Mouse (Mus musculus) CD4-positive, CD25-positive, alpha-beta regulatory T cell, adult 2 months (primary cell): ENCODE measurements around the gene Fam57b.

ENCODE experiments used
- DNase-seq: peaks from one replicate; pipeline ENCODE4 v3.0.0-alpha.2; 2012; ENCODE audit warnings: low read depth, low spot score

The Fam57b gene

DNA sequence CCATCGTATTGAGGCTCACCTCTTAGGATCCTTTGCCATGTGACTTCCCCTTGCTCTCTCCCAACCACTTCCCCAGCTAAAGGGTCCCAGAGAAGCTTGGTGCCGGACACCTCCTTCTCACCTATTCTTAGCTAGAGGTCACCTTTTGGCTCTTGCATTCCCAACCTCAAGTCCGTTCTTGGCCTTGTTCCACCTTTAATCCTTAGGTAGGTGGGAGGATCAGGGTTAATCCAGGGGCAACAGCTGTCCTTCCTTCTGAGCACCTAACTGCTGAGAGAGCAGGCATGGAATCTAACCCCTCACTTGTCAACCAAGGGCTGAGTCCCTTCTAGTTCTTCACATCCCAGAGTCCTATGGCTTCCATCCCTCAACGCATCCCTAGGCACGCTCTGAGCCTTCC lies 28.5 kb downstream of the Fam57b start:
- DNase-seq: no peak

DNA sequence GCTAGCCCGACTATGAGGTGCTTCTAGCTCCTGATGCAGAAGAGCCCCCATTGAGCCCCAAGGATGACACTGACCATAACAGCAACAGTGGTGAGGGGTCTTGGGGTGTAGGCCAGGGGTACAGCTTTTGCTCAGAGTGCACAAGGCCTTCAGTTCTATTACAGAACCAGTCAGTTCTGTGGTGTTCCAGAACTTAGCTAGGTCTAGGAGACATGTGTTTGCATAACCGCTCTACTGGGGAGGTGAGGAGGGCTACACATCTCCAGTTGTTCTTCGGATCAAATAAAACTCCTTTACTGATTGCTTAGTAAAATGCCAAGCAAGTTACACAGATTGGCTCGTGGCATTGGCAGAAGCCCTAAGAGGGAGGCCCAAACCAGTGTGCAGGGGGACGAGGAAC lies 34.1 kb downstream of the Fam57b start, which contains the start of gene 4930451I11Rik:
4930451I11Rik (minus strand) TSS at position 101 of the 400 bp plus-strand sequence.
- DNase-seq: no peak

DNA sequence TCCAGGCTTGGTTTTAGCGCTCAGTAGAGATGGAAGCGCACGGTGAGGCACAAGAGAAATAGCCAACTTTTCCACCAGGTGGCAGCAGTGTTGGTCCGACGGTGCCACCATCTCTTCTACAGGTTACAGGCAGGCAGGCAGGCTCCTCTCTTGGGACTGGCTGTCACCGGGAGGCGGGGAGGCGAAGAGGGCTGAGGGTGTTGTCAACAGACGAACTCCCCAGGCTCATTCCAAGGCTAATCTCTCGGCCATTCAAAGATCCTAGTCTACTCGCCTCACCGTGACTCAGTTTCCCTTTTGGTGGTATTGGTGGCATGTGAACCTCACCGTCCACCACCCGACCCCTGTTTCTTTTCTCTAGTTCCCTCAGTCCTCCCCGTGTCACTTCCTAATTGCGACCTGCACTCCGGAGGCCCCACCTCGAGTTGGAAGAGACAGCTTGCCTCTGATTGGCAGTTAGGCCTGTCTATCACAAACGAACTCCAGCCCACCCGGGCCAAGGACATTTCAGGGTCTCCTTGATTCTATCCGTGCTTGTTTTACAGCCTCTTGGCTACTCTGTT lies 34.6 kb downstream of the Fam57b start:
- DNase-seq: peak; percentile 91

DNA sequence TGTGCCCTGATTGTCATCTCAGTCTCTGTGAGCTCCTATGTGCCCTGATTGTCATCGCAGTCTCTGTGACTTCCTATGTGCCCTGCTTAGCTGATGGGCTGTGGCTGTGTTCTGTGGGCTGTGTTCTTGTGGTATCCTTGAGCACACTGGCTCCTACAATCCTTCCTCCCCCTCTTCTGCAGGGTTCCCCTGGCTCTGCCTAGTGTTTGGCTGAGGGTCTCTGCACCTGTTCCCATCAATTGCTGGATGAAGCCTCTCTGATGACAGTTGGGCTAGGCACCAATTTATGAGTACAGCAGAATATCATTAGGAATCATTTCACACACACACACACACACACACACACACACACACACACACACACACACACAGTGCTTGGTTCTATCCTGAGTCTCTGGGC lies 35.8 kb downstream of the Fam57b start:
- DNase-seq: no peak

DNA sequence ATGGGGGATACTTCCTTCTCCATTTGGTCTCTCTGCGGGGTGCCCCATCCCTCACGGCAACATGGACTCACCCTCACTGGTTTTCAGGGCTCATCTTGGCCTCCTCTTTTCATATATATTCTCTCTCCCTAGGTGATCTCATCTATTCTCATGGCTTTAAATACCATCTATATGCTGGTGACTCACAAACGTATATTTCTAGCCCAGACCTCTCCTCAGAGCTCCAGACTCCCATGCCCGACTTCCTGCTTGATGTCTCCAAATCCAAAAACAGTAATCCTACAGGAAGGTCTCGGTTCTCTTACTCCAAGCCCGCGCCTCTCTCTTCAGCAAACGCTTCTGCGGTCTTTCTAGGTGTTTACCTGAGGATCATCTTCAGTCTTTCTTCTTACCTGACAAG lies 45.8 kb downstream of the Fam57b start:
- no peak for DNase-seq

DNA sequence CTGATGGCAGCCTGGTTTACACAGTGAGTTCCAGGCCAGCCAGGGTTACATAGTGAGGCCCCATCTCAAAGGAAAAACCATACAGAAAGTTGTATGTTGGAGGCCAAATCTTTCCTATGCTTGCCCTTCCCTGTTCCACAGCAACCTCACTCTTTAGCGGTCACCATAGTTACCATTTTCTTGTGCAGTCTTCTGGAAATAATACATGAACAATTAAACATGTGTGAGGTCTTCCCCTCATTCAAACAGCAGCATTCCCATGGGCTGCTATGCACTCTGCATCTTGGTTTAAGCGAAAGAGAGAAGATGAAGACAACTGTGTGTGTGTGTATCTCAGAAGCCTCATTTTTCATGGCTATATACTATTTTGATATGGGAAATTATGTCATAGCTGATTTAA lies 48.0 kb downstream of the Fam57b start:
- DNase-seq: no peak

DNA sequence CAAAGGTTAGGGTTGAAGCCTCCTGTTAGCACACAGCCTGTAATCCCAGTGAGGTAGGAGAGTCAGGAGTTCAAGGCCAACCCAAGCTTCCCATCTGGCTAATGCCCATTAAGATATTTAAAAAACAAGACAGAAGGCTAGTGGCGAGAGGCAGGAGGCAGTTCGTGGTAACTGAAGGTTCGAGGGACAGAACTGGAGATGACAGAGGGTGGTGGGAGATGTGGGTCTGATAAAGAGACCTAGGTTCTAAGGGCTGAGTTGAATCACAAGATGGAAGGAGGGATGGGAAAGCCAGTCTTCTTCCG lies 49.6 kb downstream of the Fam57b start, which contains the start of gene Doc2a:
Doc2a (plus strand) TSS at position 301 of the 305 bp plus-strand sequence.
- no peak for DNase-seq

DNA sequence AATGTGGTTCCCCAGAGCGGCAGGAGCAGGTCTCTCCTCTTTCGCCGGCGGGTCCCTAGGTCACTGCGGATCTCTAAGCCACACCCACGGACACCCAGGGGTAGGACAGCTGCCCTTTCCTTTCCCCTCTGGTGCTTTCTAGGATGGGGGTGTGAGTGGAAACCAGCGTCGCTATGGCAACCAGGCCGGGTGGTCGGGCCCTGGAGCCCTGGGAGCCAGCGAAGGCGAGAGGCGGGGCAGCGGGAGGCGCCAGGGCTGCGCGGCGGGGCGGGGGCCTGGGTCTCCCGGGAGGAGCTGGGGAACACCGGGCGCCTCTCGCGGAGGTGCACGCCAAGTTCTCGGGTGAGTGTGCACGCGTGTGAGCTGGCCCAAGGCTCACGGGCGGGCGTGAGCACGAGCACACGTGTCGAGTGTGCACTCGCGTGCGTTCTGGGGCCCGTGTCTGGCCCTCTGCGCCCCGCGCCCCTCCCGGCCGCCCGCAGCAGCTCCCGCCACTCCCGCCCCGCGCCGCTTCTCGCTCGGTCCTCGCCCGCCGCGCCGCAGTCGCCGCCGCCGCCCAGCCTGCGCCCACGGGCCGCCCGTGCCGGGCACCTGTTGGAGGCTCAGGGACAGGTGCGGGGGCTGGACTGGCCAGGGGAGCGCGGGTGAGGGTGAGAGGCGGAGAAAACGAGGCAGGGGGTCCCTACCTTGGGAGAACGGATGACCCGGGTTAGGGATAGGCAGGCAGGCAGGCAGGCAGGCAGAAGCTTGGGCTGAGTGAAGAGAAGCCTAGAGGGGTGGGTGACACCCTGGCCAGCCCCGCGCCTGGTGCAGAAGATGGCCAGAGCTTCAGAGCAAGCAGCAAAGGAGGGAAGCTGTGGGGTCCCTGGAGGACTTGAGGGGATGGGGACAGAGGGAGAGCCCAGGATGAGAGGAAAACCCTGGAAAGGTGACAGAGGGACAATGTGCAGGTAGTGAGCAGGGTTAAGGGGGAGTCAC lies 50.2 kb downstream of the Fam57b start:
- DNase-seq: no peak

DNA sequence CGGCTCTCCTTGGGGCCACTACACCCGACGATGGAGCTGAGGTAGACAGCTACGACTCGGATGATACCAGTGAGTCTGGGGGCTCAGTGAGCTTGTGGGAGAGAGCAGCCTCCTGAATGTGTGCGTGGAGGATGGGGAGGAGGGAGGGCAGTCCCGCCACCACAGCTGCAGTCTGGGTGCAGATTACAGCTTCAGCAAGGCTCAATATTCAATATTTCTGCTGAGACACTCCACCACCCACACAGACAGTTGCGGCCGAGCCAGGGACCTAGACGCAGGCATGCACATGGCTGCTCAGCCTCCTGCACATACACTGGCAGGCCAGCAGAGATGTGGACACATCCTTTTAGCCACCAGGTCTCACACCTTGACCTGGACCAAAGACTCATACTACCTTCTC lies 51.3 kb downstream of the Fam57b start:
- no peak for DNase-seq

DNA sequence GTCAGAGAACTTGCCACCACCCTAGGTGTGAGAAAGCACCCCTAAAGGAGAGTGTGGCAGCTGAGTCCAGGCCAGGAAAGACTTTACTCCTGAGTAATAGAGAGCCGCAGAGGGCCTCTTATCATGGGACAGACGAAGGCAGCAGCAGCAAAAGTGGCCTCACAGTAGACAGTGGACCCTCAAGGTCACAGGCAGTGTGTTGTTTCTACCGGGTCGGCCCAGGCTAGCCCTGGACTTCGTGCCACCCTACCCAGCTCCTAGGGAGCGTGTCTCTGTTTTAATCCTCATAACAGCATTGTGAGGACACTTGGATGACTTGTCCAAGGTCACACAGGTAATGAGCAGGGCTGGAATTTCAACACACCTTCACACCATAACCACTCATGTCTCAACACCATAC lies 52.7 kb downstream of the Fam57b start:
- no peak for DNase-seq

DNA sequence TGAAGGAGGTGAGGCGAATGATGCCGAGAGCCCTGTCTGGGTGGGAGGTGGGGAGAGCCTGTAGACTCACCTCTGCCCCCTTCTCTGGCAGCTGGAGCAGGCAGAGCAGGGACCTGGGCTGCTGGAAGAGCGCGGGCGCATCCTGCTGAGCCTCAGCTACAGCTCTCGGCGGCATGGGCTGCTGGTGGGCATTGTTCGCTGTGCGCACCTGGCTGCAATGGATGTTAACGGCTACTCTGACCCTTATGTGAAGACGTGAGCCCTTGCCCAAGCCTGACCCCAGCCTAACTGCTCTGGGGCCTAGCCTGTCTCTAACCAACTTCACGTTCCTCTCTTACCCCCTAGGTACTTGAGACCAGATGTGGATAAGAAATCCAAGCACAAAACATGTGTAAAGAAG lies 53.7 kb downstream of the Fam57b start:
- no peak for DNase-seq

DNA sequence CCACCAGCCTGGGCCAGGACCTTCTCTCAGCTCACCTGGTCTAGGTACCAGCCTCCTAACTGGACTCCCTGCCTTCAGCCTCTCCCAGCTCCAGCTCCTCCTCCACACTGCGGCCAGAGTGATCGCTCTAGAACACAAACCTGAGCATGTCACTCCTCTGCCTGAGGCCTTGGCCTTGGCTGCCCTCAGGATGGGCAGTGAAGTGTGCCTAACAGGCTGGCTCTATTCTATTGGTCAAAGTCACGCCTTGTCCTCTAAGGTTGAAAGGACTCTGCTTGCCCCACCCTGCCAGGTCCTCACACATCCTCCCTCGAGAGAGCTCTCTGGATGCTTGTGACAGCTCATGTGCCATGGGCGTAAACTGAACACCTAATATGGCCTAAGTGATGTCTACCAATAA lies 56.0 kb downstream of the Fam57b start:
- DNase-seq: no peak

DNA sequence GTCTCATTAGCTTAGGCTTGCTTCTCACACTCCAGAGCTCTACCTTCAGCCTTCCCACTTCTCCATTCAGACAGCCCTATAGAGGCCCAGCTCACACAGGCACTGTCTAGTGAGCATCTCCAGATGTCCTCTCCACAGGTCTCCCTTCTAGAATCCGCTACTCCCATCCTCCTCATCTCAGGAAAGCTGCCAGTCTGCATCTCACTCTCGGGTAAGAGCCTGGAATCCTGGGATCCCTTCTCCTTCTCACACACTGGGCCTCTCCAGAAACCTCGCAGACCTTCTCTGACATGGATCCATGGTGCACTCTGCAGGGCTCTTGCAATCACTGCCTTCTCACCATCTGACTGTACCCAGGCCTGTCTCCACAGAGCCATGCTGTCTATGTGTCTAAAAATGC lies 58.2 kb downstream of the Fam57b start:
- no peak for DNase-seq

DNA sequence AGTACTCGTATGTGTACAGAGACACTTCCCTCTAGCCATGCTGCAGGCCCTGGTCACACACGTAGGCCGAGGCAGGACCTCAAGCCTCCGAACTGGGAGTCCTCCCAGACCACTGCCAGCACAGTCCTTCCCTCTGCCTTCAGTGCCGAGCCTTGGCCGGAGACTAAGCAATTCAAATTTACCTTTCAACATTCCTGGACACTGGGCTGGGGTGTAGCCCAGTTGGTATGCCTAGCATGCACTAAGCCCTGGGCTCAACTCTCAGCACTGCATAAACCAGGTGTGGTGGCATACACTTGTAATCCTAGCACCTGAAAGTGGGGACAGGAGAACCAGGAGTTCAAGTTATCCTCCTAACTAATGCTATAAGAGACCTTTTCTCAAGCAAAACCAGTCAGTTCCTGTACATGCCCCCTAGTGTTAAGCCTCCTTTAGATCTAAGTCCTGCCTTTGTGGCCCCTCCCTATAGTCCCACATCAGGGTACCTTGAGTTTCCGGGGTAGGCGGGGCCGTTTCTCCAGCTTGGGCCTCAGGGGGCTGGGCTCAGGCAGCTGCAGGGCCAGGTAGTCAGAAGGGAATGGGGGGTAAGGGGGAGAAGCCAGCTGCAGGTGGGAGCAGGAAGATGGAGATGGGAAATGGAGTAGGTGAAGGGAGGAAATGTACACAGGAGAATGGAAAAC lies 59.4 kb downstream of the Fam57b start:
- DNase-seq: peak; percentile 36

DNA sequence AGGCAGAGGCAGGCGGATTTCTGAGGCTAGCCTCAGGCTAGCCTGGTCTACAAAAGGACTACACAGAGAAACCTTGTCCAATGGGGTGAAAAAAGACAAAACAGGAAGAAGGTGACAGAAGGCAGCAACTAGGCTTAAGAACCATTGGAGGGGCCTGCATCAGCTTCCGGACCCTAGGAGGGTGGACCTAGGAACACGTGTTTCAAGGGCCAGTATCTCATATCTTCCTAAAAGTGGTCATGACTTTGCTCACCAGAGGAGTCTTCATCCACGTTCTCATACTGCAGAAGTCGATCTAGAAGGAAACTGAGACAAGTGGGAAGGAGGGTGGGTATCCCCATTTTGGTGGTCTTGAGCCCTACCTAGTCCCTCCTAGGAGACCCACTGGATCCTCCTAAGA lies 63.5 kb downstream of the Fam57b start:
- no peak for DNase-seq

DNA sequence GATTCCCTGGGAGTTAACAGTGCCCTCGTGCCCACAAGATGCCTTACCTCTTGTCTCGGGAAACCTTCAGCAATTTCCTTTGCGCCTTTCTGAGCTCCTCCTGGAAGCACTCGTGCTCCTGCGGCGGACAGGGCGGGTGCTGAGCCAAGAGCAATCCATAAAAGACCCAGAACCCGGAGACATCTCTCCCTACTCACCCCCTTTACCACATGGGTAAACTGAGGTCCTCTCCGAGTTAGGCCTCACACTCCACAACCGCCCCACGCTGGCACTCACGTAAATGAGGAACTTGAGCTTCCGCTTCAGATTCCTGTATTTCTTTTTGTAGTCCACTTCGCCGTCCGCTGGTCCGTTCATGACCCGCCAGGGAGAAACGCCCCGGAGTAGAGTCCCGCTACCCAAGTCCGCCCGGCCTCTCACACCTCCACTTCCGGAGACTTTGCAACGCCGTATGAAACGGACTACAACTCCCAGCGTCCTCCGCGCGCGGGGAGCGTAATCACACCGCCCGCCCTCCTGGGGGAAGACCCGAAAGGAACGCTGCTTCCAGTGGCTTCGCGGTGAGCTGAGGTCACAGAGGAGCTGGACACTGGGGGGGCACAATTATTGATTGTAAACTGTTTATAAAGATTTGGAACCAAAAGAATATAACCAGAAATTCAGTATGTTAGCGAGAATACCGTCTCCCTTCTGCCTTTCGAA lies 64.1 kb downstream of the Fam57b start, which contains the start of gene Hirip3:
Hirip3 (plus strand) TSS at position 544 of the 702 bp plus-strand sequence.
- DNase-seq: peak; percentile 94

DNA sequence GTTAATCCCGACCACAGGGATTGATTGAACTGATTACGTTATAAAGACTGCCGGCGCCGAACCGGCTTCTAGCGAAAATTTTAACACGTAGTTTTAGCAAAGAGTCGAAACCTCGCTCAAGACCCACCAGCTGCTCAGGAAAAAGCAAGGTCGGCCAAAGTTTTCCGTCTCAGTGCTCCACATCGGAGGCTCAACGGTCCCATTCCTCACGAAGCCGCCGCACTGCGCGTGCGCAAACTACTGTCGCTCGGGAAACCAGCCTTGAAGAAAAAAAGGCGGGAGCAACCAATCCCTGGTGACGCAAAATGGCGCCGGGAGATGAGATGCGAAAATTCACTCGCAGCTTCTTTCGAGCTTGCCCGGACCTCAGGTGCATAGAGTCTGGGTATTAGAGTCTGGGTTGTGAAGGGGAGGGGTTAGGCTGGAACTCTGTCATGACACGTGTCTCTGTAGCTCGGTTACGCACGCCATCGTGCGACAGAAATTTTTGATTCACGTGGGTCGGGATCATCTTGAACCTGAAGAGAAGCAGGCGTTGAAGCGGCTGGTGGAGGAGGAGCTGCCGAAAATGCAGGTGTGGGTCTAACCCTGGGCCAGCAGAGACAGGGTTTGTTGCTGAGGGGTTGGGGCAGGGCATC lies 64.8 kb downstream of the Fam57b start, which contains the start of gene Ino80e:
Ino80e (minus strand) TSS at position 231 of the 638 bp plus-strand sequence.
- DNase-seq: peak; percentile 95

DNA sequence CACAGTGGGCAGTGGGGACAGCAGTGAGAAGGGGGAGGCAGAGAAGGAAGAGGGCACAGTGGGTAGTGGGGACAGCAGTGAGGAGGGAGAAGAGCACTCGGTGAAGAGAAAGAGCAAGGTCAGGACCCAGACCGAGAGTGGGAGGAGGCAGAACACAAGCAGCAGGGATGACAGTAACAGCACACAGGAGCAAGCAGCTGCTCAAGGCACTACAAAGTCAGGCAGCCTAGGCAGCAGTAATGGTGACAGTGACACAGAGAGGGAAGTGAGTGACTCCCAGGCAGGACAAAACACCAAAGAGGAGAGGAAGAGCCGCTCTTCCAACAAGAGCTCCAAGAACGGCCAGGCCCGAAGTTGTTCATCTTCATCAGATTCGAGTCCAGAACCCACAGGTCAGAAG lies 66.3 kb downstream of the Fam57b start:
- DNase-seq: no peak

DNA sequence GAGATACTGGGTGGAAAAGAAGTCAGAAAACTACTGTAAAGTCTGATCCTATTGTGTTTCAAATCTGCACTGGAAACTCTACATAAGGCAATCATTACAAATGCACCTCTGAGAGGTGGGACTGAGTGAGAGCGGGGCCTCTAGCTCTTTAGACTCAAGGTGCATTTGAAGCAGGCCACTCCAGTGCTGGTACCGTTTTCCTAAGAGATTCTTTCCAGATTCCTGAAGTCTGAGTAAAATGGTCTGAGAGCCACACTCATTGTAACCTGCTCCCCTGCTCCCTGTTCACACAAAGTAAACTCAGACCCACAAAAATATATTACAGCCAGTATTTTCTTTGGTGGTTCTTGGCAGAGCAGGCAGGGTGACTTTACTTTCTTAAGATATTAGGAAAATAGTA lies 70.1 kb downstream of the Fam57b start:
- DNase-seq: no peak

DNA sequence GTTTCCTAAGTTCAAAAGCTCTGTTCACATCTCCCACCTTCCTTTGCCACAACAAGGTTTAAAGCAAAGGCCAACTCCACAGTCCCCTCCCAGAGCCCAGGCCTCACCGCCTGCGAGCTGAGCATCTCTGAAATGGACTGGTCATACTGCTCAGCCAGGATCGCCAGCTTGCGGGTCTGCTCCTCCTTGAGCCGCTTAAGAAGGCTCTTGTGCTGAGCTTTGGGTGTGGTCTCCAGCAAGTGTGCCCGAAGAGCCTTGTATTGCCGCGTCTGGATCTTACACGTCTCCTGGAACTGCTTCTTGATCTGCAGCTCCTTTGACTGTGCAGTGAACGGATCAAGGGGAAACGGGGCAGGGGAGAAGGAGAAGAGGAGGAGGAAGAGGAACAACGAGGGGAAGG lies 70.5 kb downstream of the Fam57b start:
- DNase-seq: no peak

DNA sequence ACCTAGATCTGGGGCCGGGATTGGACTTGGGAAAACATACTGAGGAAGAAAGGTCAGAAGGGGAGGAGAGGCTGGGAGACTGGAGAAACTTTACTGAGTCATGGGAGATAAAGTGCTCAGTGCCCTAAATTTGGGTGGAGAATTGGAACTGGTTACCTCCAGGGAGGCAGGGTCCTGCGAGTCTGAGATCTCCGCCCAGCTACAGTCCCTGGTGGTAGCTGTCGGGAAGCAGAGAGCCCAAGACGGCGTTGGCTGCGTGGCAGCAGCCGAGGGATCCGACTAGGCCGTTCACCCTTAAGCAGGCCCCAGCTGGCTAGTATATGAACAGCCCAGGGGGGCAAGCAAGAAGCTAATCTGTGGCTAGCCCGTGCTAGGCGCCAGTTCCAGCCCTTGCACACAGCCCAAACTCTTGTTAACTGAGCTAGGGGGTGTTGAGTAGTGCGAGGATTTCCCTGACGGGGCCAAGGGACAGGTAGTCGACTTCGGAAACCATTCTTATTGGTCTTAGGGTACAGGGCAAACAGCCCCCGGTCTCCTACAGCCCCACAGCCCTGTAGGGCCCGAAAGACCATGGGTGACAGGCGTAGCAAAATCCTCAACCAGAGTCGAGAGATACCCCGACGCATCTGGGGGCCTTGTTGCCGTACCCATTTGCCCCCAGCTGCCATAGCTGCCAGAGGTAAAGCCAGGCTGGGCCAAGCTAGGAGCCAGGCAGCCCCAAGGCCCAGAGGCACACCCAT lies 72.5 kb downstream of the Fam57b start:
- DNase-seq: no peak
